Mouse (Mus musculus) Patski (cell line): ENCODE measurements at regions not wholly inside any gene's neighbourhood (a gene's known extent, or its start where the extent isn't known, plus 50 kb on each side); places are given as distances from the start of the nearest gene placed in this dataset.

ENCODE experiments used
- ATAC-seq: fragments of 100-300 bp; one replicate; pipeline ENCODE4 v1.8.0; 2021
- CTCF ChIA-PET: fragments of 350-600 bp; sonication (Branson Sonifier 250); formaldehyde crosslinking; loops from one replicate; lab custom pipeline; 2022; ENCODE audit warnings: inconsistent platforms; lab: Charles Lee
- POLR2A ChIA-PET: fragments of 350-600 bp; sonication (Branson Sonifier 250); formaldehyde crosslinking; loops from one replicate; lab custom pipeline; 2022; ENCODE audit warnings: antibody characterized with exemption, inconsistent platforms; lab: Charles Lee
- DNase-seq: peaks from one replicate; pipeline ENCODE4 v3.0.0-alpha.2; 2011; ENCODE audit warnings: low read depth, low spot score
- H3K27me3 ChIP-seq: fragments of 371-371 bp; one replicate; pipeline ENCODE4 v1.5.1; 2021
- CTCF ChIP-seq: fragments of 100-300 bp; IDR thresholded peaks from one replicate; pipeline ENCODE4 v1.5.1; 2021
- in situ Hi-C: fragments of 300-500 bp; cut with MboI; formaldehyde crosslinking; loops from 3 replicates; pipeline ENCODE4 v1.11.1; 2018; ENCODE audit warnings: low pct_unique_long_range_greater_than_20kb, mixed read lengths

DNA sequence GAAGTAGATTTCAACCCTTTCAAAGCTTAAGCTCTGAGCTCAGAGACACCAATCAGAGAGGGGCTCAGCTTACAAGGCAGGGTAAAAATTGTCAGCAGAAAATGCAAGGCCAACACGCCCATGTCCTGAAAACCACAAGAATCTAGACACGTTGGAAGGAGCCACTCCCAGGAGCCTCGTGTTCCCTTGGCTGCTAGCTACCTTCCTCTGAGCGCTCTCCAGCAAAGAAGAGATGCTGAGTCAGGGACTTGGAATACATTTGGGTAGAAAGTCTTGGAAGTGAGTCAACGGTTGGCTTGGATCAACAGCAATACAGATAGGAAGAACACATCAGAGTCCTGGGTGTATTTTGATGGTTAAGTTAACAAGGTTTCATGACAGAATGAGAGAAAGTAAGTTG, 255.5 kb downstream of the Wdr11 start:
- in situ Hi-C loops = no loop called here
- no peaks in the 10 kb centered on the region for H3K27me3 ChIP-seq
- peak; percentile 33 for DNase-seq
- ChIA-PET CTCF (interaction anchor here (0.9 to 1.3 kb wide), 3 partner anchors 10 to 116 kb away, joined by 3 to 4 read pairs (median 3); no protein-coding TSS in a partner anchor), POLR2A (no interaction called here)
- TF ChIP-seq CTCF = no peak
- ATAC-seq = peak; percentile 65

DNA sequence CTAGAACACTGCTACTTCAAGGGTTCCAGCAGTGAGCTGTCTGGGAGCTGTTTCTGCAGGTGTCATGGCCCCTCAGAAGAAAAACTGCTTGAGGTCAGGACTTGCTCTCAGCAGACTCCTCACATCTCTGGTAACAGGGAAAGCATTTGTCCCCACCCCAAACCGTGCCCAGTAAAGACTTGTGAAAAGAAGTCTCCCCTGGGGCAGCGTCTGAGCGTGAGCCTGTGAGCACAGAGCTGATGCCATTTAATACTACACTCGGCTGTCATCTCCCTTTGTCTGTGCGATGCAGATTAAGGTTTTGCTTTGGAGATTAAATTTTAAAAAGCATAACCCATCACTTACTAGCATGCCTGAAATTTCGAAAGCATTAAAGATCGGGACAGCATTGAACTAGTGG, 261.9 kb downstream of the Wdr11 start:
- DNase-seq (no peak), ATAC-seq (no peak)
- ChIA-PET POLR2A (no interaction called here), CTCF (no interaction called here)
- H3K27me3 ChIP-seq = no peaks in the 10 kb centered on the region
- TF ChIP-seq CTCF = no peak
- in situ Hi-C loops = no loop called here

DNA sequence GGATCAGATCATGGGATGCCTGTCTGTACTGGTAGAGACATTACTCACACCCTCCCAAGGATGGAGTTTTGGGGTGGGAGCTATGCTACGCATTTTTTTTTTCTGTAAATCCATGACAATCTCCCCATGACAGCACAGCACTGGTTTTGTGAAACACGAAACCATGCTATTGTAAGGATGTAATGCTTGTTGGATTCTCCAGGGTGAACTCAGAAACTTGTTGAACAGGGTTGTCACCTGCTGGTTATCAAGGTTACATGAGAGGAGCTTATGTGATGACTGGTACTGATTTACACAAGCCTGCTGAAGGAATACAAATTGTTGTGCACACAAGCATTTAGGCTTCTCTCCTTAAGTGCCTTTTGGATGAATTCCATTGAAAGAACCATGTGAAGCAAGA, 263.3 kb downstream of the Wdr11 start:
- POLR2A ChIA-PET = no interaction called here
- no peak for TF ChIP-seq CTCF
- H3K27me3 ChIP-seq = no peaks in the 10 kb centered on the region
- DNase-seq (no peak), ATAC-seq (no peak)
- CTCF ChIA-PET = interaction anchor here (0.8 kb wide), 1 partner anchor 12 kb away, joined by 3 read pairs; no protein-coding TSS in a partner anchor
- in situ Hi-C loops = no loop called here

DNA sequence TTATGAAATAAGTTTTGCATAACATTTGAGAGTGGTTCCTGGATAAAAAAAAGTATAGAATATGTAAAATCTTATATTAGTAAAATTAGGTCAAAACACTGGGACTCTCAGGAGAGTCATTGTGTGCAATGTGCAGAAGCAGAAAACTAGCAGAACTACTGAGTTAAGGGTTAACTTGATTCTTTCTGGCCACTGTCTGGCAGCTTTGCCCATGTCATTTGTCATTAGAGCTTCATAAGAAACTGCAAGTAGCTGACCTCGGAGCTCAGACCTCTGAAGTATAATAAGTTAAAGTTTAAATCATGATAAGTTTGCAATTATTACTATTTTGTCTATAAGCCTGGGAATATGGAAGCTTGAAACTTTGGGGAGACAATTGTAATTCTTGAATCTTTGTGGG, 271.3 kb downstream of the Wdr11 start:
- POLR2A ChIA-PET = interaction anchor here (0.9 kb wide), 1 partner anchor 40 kb away, joined by 3 read pairs; no protein-coding TSS in a partner anchor
- ATAC-seq (no peak), DNase-seq (no peak)
- in situ Hi-C loops = no loop called here
- CTCF ChIA-PET = no interaction called here
- H3K27me3 ChIP-seq = no peaks in the 10 kb centered on the region
- no peak for TF ChIP-seq CTCF

DNA sequence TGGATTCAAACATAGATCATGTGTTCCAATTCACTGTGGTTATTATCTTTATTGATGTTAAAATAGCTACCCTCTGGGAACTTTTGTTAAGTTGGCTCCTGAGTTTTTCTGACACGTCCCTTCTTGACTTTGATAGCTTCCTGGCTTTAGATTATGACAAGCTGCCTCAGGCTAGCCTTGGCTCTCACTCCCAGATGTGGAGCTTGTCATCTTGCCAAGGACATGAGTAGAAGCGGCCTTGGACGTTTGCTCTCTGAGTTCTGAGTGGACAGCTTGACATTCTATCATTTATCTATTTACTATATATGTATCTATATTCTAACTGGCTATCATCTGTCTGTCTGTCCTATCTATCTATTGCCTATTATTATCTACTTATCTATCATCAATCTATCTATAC, 273.9 kb downstream of the Wdr11 start:
- no peak for ATAC-seq
- in situ Hi-C loops = no loop called here
- no peaks in the 10 kb centered on the region for H3K27me3 ChIP-seq
- POLR2A ChIA-PET = no interaction called here
- CTCF ChIA-PET = no interaction called here
- no peak for TF ChIP-seq CTCF
- no peak for DNase-seq

DNA sequence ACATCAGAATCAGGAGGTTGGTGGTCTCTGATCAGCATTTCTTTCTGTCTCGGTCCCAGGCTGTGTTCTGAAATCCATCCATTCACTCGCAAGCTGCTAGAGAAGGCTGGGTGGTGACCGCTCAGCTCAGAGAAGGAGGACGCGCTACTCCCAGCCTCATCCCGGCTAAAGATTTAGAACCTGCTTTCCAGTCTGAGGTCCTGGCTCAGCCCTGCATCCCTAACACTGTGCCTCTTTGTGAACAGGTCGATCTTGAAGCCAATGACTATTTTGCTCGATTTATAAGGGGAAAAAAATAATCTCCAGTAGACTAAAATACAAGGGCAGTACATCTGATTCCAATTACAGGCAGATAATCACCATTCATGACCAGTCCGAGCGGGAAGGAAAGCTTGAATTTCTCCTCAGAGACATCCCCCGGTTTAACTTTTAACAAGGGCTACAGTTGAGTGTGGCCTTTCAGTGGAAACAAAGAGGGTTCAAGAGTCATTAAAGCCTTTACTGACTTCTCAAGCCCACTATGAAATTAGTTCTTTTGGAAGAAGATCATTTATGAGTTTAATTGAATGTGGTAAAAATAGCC, 280.6 kb downstream of the Wdr11 start:
- in situ Hi-C loops = no loop called here
- no peak for TF ChIP-seq CTCF
- no peak for ATAC-seq
- POLR2A ChIA-PET = no interaction called here
- no peaks in the 10 kb centered on the region for H3K27me3 ChIP-seq
- CTCF ChIA-PET = interaction anchor here (1.4 kb wide), 1 partner anchor 13 kb away, joined by 3 read pairs; no protein-coding TSS in a partner anchor
- DNase-seq = no peak

DNA sequence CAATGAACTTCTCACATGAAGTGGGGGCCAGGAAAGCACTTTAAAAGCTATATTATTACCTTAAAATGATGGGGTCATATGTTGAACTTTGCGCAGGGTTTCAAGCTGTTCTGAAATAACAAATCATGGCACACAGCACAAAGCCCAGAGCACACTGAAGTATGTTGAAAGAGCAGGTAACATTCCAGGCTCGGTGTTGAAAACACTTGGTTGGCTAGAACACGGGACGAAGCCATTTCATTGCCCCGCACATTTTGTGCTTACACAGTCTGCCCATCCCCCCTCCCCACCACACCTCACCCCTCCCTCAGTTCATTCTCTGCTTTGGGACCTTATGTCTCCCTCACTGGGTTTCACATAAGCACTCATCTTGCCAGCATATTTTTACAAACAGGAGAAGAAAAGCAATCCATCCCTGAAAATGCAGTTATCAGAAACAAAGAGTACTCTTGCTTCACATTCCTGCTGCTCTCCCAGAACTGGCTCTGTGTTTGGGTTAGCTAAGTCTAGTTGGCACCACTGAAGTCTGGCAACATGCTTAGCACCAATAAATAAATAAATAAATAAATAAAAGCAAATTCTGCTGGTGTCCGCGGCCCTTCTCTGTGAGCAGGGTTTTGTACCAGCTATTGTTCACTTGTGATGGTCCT, 284.7 kb downstream of the Wdr11 start:
- no peaks in the 10 kb centered on the region for H3K27me3 ChIP-seq
- in situ Hi-C loops = no loop called here
- POLR2A ChIA-PET = no interaction called here
- CTCF ChIA-PET = interaction anchor here (1.1 kb wide), 1 partner anchor 10 kb away, joined by 5 read pairs; no protein-coding TSS in a partner anchor
- TF ChIP-seq CTCF = no peak
- no peak for ATAC-seq
- DNase-seq = no peak

DNA sequence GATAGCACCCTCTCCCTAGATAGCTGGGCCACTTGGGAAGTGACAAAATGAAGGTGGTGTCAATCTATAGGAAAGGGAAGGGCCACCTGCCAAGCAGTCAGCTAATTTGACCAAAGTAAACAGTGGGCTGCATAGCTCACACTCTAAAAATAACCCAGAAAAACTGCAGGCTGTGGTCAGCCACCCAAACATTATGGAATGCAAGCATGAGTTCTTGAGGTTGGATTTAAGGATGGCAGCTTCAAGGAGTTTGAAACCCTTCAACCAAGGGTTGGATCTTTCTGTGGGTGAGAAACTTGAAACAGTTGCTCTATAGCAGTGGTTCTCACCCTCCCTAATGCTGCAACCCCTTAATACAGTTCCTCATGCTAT, 285.2 kb downstream of the Wdr11 start:
- H3K27me3 ChIP-seq = no peaks in the 10 kb centered on the region
- in situ Hi-C loops = no loop called here
- CTCF ChIA-PET = interaction anchor here (1.1 kb wide), 1 partner anchor 9 kb away, joined by 5 read pairs; no protein-coding TSS in a partner anchor
- DNase-seq = peak; percentile 51
- POLR2A ChIA-PET = no interaction called here
- peak; percentile 71 for ATAC-seq
- TF ChIP-seq CTCF = no peak

DNA sequence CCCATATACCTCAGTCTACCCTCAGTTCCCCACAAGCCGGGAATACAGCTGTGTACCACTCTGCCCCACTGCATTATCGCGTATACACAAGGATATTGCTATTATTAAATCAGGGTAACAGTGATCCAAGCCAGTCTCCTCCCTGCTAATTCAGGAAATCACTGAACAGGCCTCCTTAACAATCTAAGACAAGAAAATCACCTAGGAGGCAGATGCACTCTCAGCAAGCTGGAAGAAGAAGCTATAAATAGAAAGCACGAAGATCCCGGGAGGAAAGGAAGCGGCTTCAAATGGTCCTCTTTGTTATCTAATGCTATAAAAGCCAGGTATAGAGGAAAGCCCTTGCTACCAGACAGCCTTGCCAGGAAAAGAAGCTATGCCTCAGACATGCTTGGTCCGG, 304.6 kb downstream of the Wdr11 start:
- no peak for TF ChIP-seq CTCF
- H3K27me3 ChIP-seq = no peaks in the 10 kb centered on the region
- DNase-seq (no peak), ATAC-seq (no peak)
- POLR2A ChIA-PET = interaction anchor here (0.5 to 0.7 kb wide), 2 partner anchors 111 to 443 kb away, joined by 3 read pairs; no protein-coding TSS in a partner anchor
- CTCF ChIA-PET = no interaction called here
- in situ Hi-C loops = no loop called here

DNA sequence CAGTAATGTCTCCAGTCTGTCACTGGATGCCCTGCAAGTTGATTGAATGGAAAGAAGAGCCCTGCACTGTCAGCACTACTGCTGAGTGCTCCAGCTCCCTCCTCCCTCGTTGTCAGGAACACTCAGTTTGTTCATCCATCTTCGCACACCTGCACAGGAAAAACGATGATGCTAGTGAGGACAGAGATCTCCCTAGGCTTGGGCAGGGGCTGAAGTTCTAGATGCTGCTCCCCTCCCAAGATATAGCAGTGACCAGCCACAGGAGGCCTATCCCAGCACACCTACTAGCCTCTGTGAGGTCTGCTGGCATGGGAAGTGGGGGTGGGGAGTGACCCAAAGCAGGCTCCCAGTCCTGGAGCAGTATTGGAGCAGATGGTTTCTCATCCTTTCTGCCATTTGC, 305.8 kb downstream of the Wdr11 start:
- ChIA-PET CTCF (no interaction called here), POLR2A (no interaction called here)
- H3K27me3 ChIP-seq = no peaks in the 10 kb centered on the region
- no peak for DNase-seq
- ATAC-seq = no peak
- TF ChIP-seq CTCF = no peak
- in situ Hi-C loops = no loop called here

DNA sequence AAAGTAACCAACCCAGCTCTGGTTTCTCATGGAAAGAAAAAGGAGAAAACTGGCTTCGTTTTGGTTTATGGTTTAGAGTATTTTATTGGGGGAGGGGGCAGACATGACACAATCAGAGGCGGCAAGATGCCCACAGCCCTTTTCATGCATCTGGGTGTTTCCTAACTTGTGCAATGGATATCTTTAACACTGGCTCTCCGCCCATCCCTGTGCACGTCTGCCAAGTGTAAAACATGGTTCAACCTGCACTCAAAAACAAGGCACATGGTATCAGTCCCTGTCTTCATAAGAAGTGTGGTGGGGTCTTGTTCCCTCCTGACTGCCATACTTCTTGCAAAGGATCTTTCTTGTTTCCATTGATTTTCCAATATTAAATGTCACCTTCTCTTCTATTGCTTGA, 310.6 kb downstream of the Wdr11 start:
- no peak for ATAC-seq
- no peak for TF ChIP-seq CTCF
- ChIA-PET CTCF (interaction anchor here (1.3 to 1.8 kb wide), 2 partner anchors 12 to 13 kb away, joined by 3 to 5 read pairs; no protein-coding TSS in a partner anchor), POLR2A (interaction anchor here (0.6 to 1.1 kb wide), 2 partner anchors 39 to 85 kb away, joined by 3 to 5 read pairs; no protein-coding TSS in a partner anchor)
- no peaks in the 10 kb centered on the region for H3K27me3 ChIP-seq
- DNase-seq = no peak
- in situ Hi-C loops = no loop called here
